13 mouse cellular contexts compared by ENCODE assay signal in genomic region chr6:83172240-83172920, GRCm38 (mm10). TPM values are rescaled to one million over a fixed set of nuclear protein-coding genes. Genes with fewer than 3 reads are reported as not detected.
DNase-seq lines count a peak whose midpoint lies in the region; ATAC-seq lines count a peak whose summit lies in the region.
"Had no signal": no experiment of that assay in that cellular context is flagged by ENCODE, and none has a peak within 500 bp of the region (broad histone marks: within the 10 kb centered on the region; RNA-seq: fewer than 3 reads in every experiment).

No protein-coding gene starts in this region.

- no peaks in the 10 kb centered on the region for H3K9me3 ChIP-seq in neural tube, embryonic 11.5 days (ENCODE audit: control insufficient read depth, low read length)
- H3K9me3 ChIP-seq: embryonic facial prominence, embryonic 15.5 days; liver, embryonic 13.5 days had no signal

- H3K27me3 ChIP-seq in neural tube, embryonic 11.5 days (ENCODE audit: control insufficient read depth, insufficient read depth, low read length): no peaks in the 10 kb centered on the region
- H3K27me3 ChIP-seq: embryonic facial prominence, embryonic 15.5 days; liver, embryonic 13.5 days had no signal

- no peak for ATAC-seq in neural tube, embryonic 11.5 days (ENCODE audit: insufficient read depth, low FRiP score, low TSS enrichment)

- peak overlapping the region; percentile 7; the same call in 1 of the 2 replicates for H3K4me2 ChIP-seq in neural tube, embryonic 11.5 days (ENCODE audit: low read depth)
- H3K4me2 ChIP-seq: embryonic facial prominence, embryonic 15.5 days; heart, embryonic 11.5 days; liver, embryonic 13.5 days had no signal

- no peak overlapping the region for H3K4me3 ChIP-seq in neural tube, embryonic 11.5 days (ENCODE audit: low read depth, low read length)
- H3K4me3 ChIP-seq: embryonic facial prominence, embryonic 15.5 days; liver, embryonic 13.5 days had no signal

- no peaks in the 10 kb centered on the region for H3K36me3 ChIP-seq in neural tube, embryonic 11.5 days (ENCODE audit: control insufficient read depth, insufficient read depth, low read length)
- H3K36me3 ChIP-seq: embryonic facial prominence, embryonic 15.5 days had no signal

- intact Hi-C loops in left cerebral cortex, postnatal 14 days (cut with DNase I): no loop called here

- no peak overlapping the region for H3K9ac ChIP-seq in neural tube, embryonic 11.5 days (ENCODE audit: low read length)
- H3K9ac ChIP-seq: embryonic facial prominence, embryonic 15.5 days; liver, embryonic 13.5 days had no signal

- no peak for DNase-seq in neural tube, embryonic 11.5 days (ENCODE audit: low spot score)
- no peak for DNase-seq in neural tube, embryonic 10.5 days (ENCODE audit: extremely low spot score, low spot score)
- DNase-seq in frontal cortex, adult 2 months (ENCODE audit: extremely low spot score in 1 of 2, low spot score in 1 of 2): peak; percentile 72 to 82
- DNase-seq in left cerebral cortex, postnatal 14 days (ENCODE audit: low spot score in 2 of 2): peak; percentile 69 to 70
- peak; percentile 84 for DNase-seq in telencephalon, adult 2 months (ENCODE audit: low read depth, low spot score)
- no peak for DNase-seq in urinary bladder, postnatal 4 days (ENCODE audit: low spot score in 2 of 2)
- no peak for DNase-seq in gastrocnemius, adult 8-10 months (ENCODE audit: low spot score in 2 of 2)
- DNase-seq: adrenal gland, postnatal 10 days; liver, embryonic 13.5 days had no signal

- WGBS in neural tube, embryonic 11.5 days: 68% methylated on average over 9 of the region's 9 CpGs

- H3K27ac ChIP-seq in neural tube, embryonic 11.5 days (ENCODE audit: low read depth, low read length): no peak overlapping the region
- H3K27ac ChIP-seq: embryonic facial prominence, embryonic 15.5 days; kidney, postnatal 0 days; liver, embryonic 13.5 days had no signal

- no peaks in the 10 kb centered on the region for H3K4me1 ChIP-seq in neural tube, embryonic 11.5 days (ENCODE audit: control insufficient read depth, insufficient read depth, low read length)

RNA-seq across cellular contexts. Expression of gene Dctn1, which starts 6.7 kb away (rescaled TPM):
- 114 and 125 TPM in 2 replicates for polyA plus RNA-seq in neural tube, embryonic 11.5 days (2014; fragmentation: Nextera tagmentation; extraction: Ambion mirVana)
- polyA plus RNA-seq in frontal cortex, adult 2 months (2012; rRNA removed): 344 and 369 TPM in 2 replicates
- 100 to 1,000 TPM; 341 to 348 TPM for total RNA-seq in left cerebral cortex, postnatal 14 days (2021)
- total RNA-seq in gastrocnemius, adult 8-10 months (2022): 100 to 1,000 TPM; 117 to 131 (median 127) TPM

RNA-seq across cellular contexts. Expression of gene 1700003E16Rik, which starts 16.2 kb away (rescaled TPM):
- 1.4 and 1.5 TPM in 2 replicates for polyA plus RNA-seq in neural tube, embryonic 11.5 days (2014; fragmentation: Nextera tagmentation; extraction: Ambion mirVana)
- 28.6 TPM in 2 replicates for polyA plus RNA-seq in frontal cortex, adult 2 months (2012; rRNA removed)
- total RNA-seq in left cerebral cortex, postnatal 14 days (2021): 10 to 100 TPM; 31.4 to 32.5 TPM
- total RNA-seq in gastrocnemius, adult 8-10 months (2022): under 1 TPM in 2 of 4 experiments, not detected in 2; 0.13 to 0.15 TPM

RNA-seq across cellular contexts. Expression of gene Wdr54, which starts 16.2 kb away (rescaled TPM):
- 12.2 and 14.5 TPM in 2 replicates for polyA plus RNA-seq in neural tube, embryonic 11.5 days (2014; fragmentation: Nextera tagmentation; extraction: Ambion mirVana)
- polyA plus RNA-seq in frontal cortex, adult 2 months (2012; rRNA removed): 26.6 and 27.7 TPM in 2 replicates
- total RNA-seq in left cerebral cortex, postnatal 14 days (2021): 10 to 100 TPM; 29.0 to 31.6 TPM
- 1 to 10 TPM in 3 of 4 experiments, under 1 TPM in 1; 0.87 to 2.3 (median 1.1) TPM for total RNA-seq in gastrocnemius, adult 8-10 months (2022)
- total RNA-seq: monocyte, adult 5-6 weeks had no signal

RNA-seq across cellular contexts. Expression of gene Rtkn, which starts 37.1 kb away (rescaled TPM):
- 20.6 and 22.1 TPM in 2 replicates for polyA plus RNA-seq in neural tube, embryonic 11.5 days (2014; fragmentation: Nextera tagmentation; extraction: Ambion mirVana)
- polyA plus RNA-seq in frontal cortex, adult 2 months (2012; rRNA removed): 101 and 119 TPM in 2 replicates
- 10 to 100 TPM; 55.2 to 62.4 TPM for total RNA-seq in left cerebral cortex, postnatal 14 days (2021)
- total RNA-seq in gastrocnemius, adult 8-10 months (2022): 10 to 100 TPM in 3 of 4 experiments, 1 to 10 TPM in 1; 9.0 to 12.2 (median 10.9) TPM

RNA-seq across cellular contexts. Expression of gene Ino80b, which starts 47.1 kb away (rescaled TPM):
- polyA plus RNA-seq in neural tube, embryonic 11.5 days (2014; fragmentation: Nextera tagmentation; extraction: Ambion mirVana): 19.8 and 23.4 TPM in 2 replicates
- polyA plus RNA-seq in frontal cortex, adult 2 months (2012; rRNA removed): 24.6 and 31.4 TPM in 2 replicates
- 10 to 100 TPM; 15.1 to 18.8 TPM for total RNA-seq in left cerebral cortex, postnatal 14 days (2021)
- 10 to 100 TPM; 14.3 to 18.2 (median 16.2) TPM for total RNA-seq in gastrocnemius, adult 8-10 months (2022)

Comparison
In these comparisons a context has a peak if more than half of its experiments do, and no peak if none do; other contexts are left out.
1. DNase-seq: peak in frontal cortex, adult 2 months (2 of 2), left cerebral cortex, postnatal 14 days (2 of 2) and telencephalon, adult 2 months (single experiment); none in neural tube, embryonic 11.5 days (single experiment), neural tube, embryonic 10.5 days (single experiment), urinary bladder, postnatal 4 days (0 of 2) and gastrocnemius, adult 8-10 months (0 of 2).
2. RNA of gene 1700003E16Rik, which starts 16.2 kb away (total RNA-seq): 31.4 to 32.5 TPM in left cerebral cortex, postnatal 14 days; 0.13 to 0.15 TPM in gastrocnemius, adult 8-10 months; every median in the first group is over 10 times any median in the second.
3. RNA of gene Wdr54, which starts 16.2 kb away (total RNA-seq): 29.0 to 31.6 TPM in left cerebral cortex, postnatal 14 days; 0.87 to 2.3 TPM in gastrocnemius, adult 8-10 months; every median in the first group is over 4 times any median in the second.